Mouse (Mus musculus) adrenal gland, postnatal 14 days (tissue): ENCODE data around the gene Cnpy4. TPM values are rescaled to one million over a fixed set of nuclear protein-coding genes. Genes with fewer than 3 reads are reported as not detected.
"Not testable (repeated sequence)": the region's sequence is repeated elsewhere in the genome, so short reads cannot be mapped to it uniquely, and the experiment has no call there.

Source experiments
- DNase-seq: peaks from one replicate; pipeline ENCODE4 v3.0.0; 2021; ENCODE audit warnings: mixed read lengths
- microRNA-seq, 2 experiments: library from miRNA; unstranded; fragments of <30 nt; microRNA quantifications; one replicate each; pipeline ENCODE4 v1.2.0; 2021
- total RNA-seq: library from RNA; stranded (reverse); gene quantifications from 2 replicates; pipeline ENCODE4 v1.2.3, GENCODE M21; 2021

Cnpy4 gene
- total RNA-seq, 1 experiment from 2014 or later, result 22.3 TPM

GRCm38 (mm10) chr5:138202086-138202485 is 14.8 kb downstream of the Cnpy4 start:
- DNase-seq, result no peak

GRCm38 (mm10) chr5:138207253-138207652 is 20.0 kb downstream of the Cnpy4 start:
- DNase-seq, result peak; percentile 55

GRCm38 (mm10) chr5:138207873-138208272 is 20.6 kb downstream of the Cnpy4 start:
- no peak for DNase-seq

- not testable (repeated sequence) for DNase-seq
Observed at GRCm38 (mm10) chr5:138216632-138217031, 29.3 kb downstream of the Cnpy4 start.

- DNase-seq, result no peak
Observed at GRCm38 (mm10) chr5:138219864-138220263, 32.6 kb downstream of the Cnpy4 start.

- DNase-seq, result peak; percentile 95
Observed at GRCm38 (mm10) chr5:138222111-138222510, 34.8 kb downstream of the Cnpy4 start.

GRCm38 (mm10) chr5:138223287-138223686 is 36.0 kb downstream of the Cnpy4 start:
- no peak for DNase-seq

GRCm38 (mm10) chr5:138225700-138226099 is 38.4 kb downstream of the Cnpy4 start, which contains the start of gene Nxpe5:
Gene Nxpe5, plus strand, starts transcription at chr5:138225898.
- no peak for DNase-seq

GRCm38 (mm10) chr5:138226491-138226890 is 39.2 kb downstream of the Cnpy4 start:
- DNase-seq, result no peak

GRCm38 (mm10) chr5:138227367-138227766 is 40.1 kb downstream of the Cnpy4 start:
- DNase-seq, result no peak

- peak; percentile 66 for DNase-seq
Observed at GRCm38 (mm10) chr5:138228026-138228425, 40.7 kb downstream of the Cnpy4 start.

GRCm38 (mm10) chr5:138229511-138229910 is 42.2 kb downstream of the Cnpy4 start:
- DNase-seq, result no peak

GRCm38 (mm10) chr5:138233778-138234177 is 46.5 kb downstream of the Cnpy4 start:
- no peak for DNase-seq

- no peak for DNase-seq
Observed at GRCm38 (mm10) chr5:138234224-138234623, 46.9 kb downstream of the Cnpy4 start.

- DNase-seq, result peak; percentile 69
Observed at GRCm38 (mm10) chr5:138241511-138241910, 54.2 kb downstream of the Cnpy4 start.

Small RNA genes lying within 50 kb of the gene (microRNA-seq; reads per million reads assigned to microRNA genes)
- gene Mir106b (1,609 to 2,727 reads per million in 2 experiments), gene Mir25 (609 to 743 reads per million in 2 experiments), gene Mir93 (4,430 to 8,323 reads per million in 2 experiments)

Other genes starting within 250 kb of the Cnpy4 start
- gene Gjc3, start 224.4 kb upstream of the Cnpy4 start, total RNA-seq, result 0.70 and 0.94 TPM in 2 replicates
- gene Azgp1, start 206.0 kb upstream of the Cnpy4 start, total RNA-seq, result 6.4 and 99.5 TPM in 2 replicates
- gene Smok3a, start 166.2 kb upstream of the Cnpy4 start, total RNA-seq, result not detected in 2 replicates
- gene Smok3b, start 166.1 kb upstream of the Cnpy4 start, total RNA-seq, result not detected in 2 replicates
- gene Smok3c, start 134.3 kb upstream of the Cnpy4 start, total RNA-seq, result not detected in 2 replicates
- gene Zkscan1, start 102.4 kb upstream of the Cnpy4 start, total RNA-seq, result 33.1 and 33.6 TPM in 2 replicates
- 16.7 and 17.2 TPM in 2 replicates for gene Zscan21, start 70.6 kb upstream of the Cnpy4 start, total RNA-seq
- 12.5 and 15.4 TPM in 2 replicates for gene Zfp113, start 31.7 kb upstream of the Cnpy4 start, total RNA-seq
- gene Cops6, start 26.4 kb upstream of the Cnpy4 start, total RNA-seq, result 149 and 153 TPM in 2 replicates
- gene Ap4m1, start 15.5 kb upstream of the Cnpy4 start, total RNA-seq, result 21.4 and 24.2 TPM in 2 replicates
- gene Mcm7, start 15.1 kb upstream of the Cnpy4 start, total RNA-seq, result 50.3 and 52.2 TPM in 2 replicates
- gene Taf6, start within 50 bp of the Cnpy4 start, total RNA-seq, result 35.2 and 35.5 TPM in 2 replicates
- gene Mblac1, start 6.8 kb downstream of the Cnpy4 start, total RNA-seq, result 7.0 and 8.9 TPM in 2 replicates
- 0.23 and 0.26 TPM in 2 replicates for gene Nxpe5, start 38.4 kb downstream of the Cnpy4 start, total RNA-seq
- gene Lamtor4, start 68.0 kb downstream of the Cnpy4 start, total RNA-seq, result 70.3 and 74.7 TPM in 2 replicates
- 18.2 and 25.6 TPM in 2 replicates for gene BC037034, start 76.5 kb downstream of the Cnpy4 start, total RNA-seq
- 0.19 TPM in 1 of 2 replicates, not detected in the other for gene Gal3st4, start 85.4 kb downstream of the Cnpy4 start, total RNA-seq
- not detected in 2 replicates for gene Gm43720, start 92.5 kb downstream of the Cnpy4 start, total RNA-seq
- 1.1 and 1.3 TPM in 2 replicates for gene Gpc2, start 92.5 kb downstream of the Cnpy4 start, total RNA-seq
- gene Stag3, start 92.8 kb downstream of the Cnpy4 start, total RNA-seq, result 0.15 and 0.56 TPM in 2 replicates
- gene Pvrig, start 154.5 kb downstream of the Cnpy4 start, total RNA-seq, result 0.33 TPM in 1 of 2 replicates, not detected in the other